ENCODE assay signal across 24 mouse cellular contexts in the genomic region with DNA sequence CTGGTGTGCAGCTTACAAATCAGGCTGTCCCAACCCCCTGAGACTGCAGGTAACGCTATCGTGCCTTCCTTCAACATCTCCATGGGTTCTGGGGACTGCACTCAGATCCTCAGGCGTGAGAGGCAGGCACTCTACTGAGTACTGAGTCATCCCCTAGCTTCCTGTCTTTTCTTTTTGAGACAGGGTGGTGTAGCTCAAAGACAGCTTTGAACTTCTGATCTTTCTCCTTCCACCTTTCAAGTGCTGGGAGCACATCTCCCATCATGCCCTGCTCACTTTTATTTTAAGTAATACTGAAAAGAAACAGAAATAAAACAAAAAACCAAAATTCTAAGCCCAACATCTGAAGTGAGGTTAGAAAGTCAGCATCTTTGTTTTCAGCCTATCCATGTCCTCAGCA. TPM values are rescaled to one million over a fixed set of nuclear protein-coding genes. Genes with fewer than 3 reads are reported as not detected.
DNase-seq lines count a peak whose midpoint lies in the region; ATAC-seq and TF ChIP-seq lines count a peak whose summit lies in the region.
"Had no signal": no experiment of that assay in that cellular context is flagged by ENCODE, and none has a peak within 500 bp of the region (broad histone marks: within the 10 kb centered on the region; RNA-seq: fewer than 3 reads in every experiment).

No protein-coding gene starts in this region.

- intact Hi-C loops in heart, adult 2 months (cut with DNase I): no loop called here

- WGBS in heart, adult 2 months: 90% methylated on average over 3 of the region's 3 CpGs
- 98% methylated on average over 3 of the region's 3 CpGs for WGBS in forebrain, postnatal 0 days

- no peak for TF ChIP-seq POLR2A in heart, adult 2 months (IDR thresholded peaks at IDR 0.05; ENCODE audit: insufficient read depth, low read depth, low read length)

- H3K79me2 ChIP-seq in heart, adult 2 months (replicated peaks; ENCODE audit: control insufficient read depth, insufficient read depth, low read length): no peaks in the 10 kb centered on the region

- ATAC-seq in CD4-positive, CD25-positive, alpha-beta regulatory T cell, adult 4 months: peak; percentile 20
- ATAC-seq in forebrain, postnatal 0 days: no peak
- ATAC-seq in erythroid progenitor cell, adult 5-6 weeks (replicated peaks; ENCODE audit: low FRiP score, poor library complexity, severe bottlenecking): no peak
- ATAC-seq: forebrain, embryonic 14.5 days; hindbrain, embryonic 16.5 days; intestine, embryonic 15.5 days had no signal

- H3K4me1 ChIP-seq in heart, adult 2 months (ENCODE audit: control insufficient read depth, insufficient read depth, low read length): no peaks in the 10 kb centered on the region
- H3K4me1 ChIP-seq in forebrain, postnatal 0 days (ENCODE audit: insufficient read depth): no peaks in the 10 kb centered on the region
- H3K4me1 ChIP-seq: heart, embryonic 12.5 days; heart, embryonic 15.5 days; hindbrain, embryonic 10.5 days; hindbrain, embryonic 13.5 days; intestine, embryonic 15.5 days had no signal

- no peaks in the 10 kb centered on the region; the same call in none of the 2 replicates for H3K36me3 ChIP-seq in heart, adult 2 months (ENCODE audit: control insufficient read depth, insufficient read depth, low read length)
- H3K36me3 ChIP-seq in forebrain, postnatal 0 days (ENCODE audit: insufficient read depth): peaks cover 56% of the 10 kb centered on the region

- peak; percentile 6 for DNase-seq in heart, adult 11 months
- DNase-seq in heart, adult 2 months: no peak
- DNase-seq in naive thymus-derived CD4-positive, alpha-beta T cell, adult 2 months (ENCODE audit: low read depth): peak; percentile 59
- peak; percentile 24 for DNase-seq in thymus, postnatal 25 days
- DNase-seq in forebrain, postnatal 0 days: no peak
- DNase-seq in heart, adult 18-20 months: no peak
- DNase-seq: adrenal gland, postnatal 10 days; adrenal gland, postnatal 36 days; cerebellum, adult 11 months; cerebellum, adult 2 months; cerebellum, postnatal 10 days; gastrocnemius, postnatal 25 days; heart, postnatal 10 days; heart, postnatal 36 days had no signal

- H3K9me3 ChIP-seq in forebrain, postnatal 0 days (ENCODE audit: low read length): no peaks in the 10 kb centered on the region
- H3K9me3 ChIP-seq: heart, embryonic 12.5 days; heart, embryonic 15.5 days; hindbrain, embryonic 10.5 days; hindbrain, embryonic 13.5 days; intestine, embryonic 15.5 days had no signal

- no peak for TF ChIP-seq CTCF in heart, adult 2 months (IDR thresholded peaks at IDR 0.05)
- no peak for TF ChIP-seq CTCF in forebrain, postnatal 0 days (IDR thresholded peaks at IDR 0.05; ENCODE audit: low read depth)

- H3K4me3 ChIP-seq in heart, adult 2 months: no peak overlapping the region
- no peak overlapping the region for H3K4me3 ChIP-seq in forebrain, postnatal 0 days (ENCODE audit: low read depth, low read length)
- H3K4me3 ChIP-seq: heart, embryonic 12.5 days; heart, embryonic 15.5 days; hindbrain, embryonic 10.5 days; hindbrain, embryonic 13.5 days; intestine, embryonic 15.5 days had no signal

- no peak overlapping the region for H3K4me2 ChIP-seq in forebrain, postnatal 0 days (ENCODE audit: low read depth)
- H3K4me2 ChIP-seq: heart, embryonic 12.5 days; heart, embryonic 15.5 days; hindbrain, embryonic 13.5 days; intestine, embryonic 15.5 days had no signal

- no peaks in the 10 kb centered on the region for H3K27me3 ChIP-seq in heart, adult 2 months (ENCODE audit: control insufficient read depth, insufficient read depth, low read length)
- H3K27me3 ChIP-seq in forebrain, postnatal 0 days (ENCODE audit: insufficient read depth, low read length): no peaks in the 10 kb centered on the region
- H3K27me3 ChIP-seq: heart, embryonic 12.5 days; heart, embryonic 15.5 days; hindbrain, embryonic 13.5 days; intestine, embryonic 15.5 days had no signal

- H3K27ac ChIP-seq in heart, adult 2 months: no peak overlapping the region
- no peak overlapping the region for H3K27ac ChIP-seq in forebrain, postnatal 0 days (ENCODE audit: low read depth, low read length)
- H3K27ac ChIP-seq: heart, embryonic 15.5 days; hindbrain, embryonic 10.5 days; hindbrain, embryonic 13.5 days; intestine, embryonic 15.5 days had no signal

- H3K9ac ChIP-seq in heart, adult 2 months (ENCODE audit: low read depth, low read length): no peak overlapping the region
- no peak overlapping the region for H3K9ac ChIP-seq in forebrain, postnatal 0 days
- H3K9ac ChIP-seq: heart, embryonic 12.5 days; heart, embryonic 15.5 days; hindbrain, embryonic 13.5 days; intestine, embryonic 15.5 days had no signal

- TF ChIP-seq EP300 in heart, adult 2 months (IDR thresholded peaks at IDR 0.05; ENCODE audit: insufficient read depth, low read depth, low read length): no peak

RNA-seq across cellular contexts. Expression of a gene that starts 19.4 kb away (rescaled TPM):
- total RNA-seq in heart, adult 2 months (2021): under 1 TPM; 0.21 to 0.41 TPM
- polyA plus RNA-seq in heart, adult 2 months (2012; rRNA removed): 0.35 and 0.59 TPM in 2 replicates
- polyA plus RNA-seq in CD4-positive, CD25-positive, alpha-beta regulatory T cell, adult 4 months (2017; shearing (Covaris generic)): 10 to 100 TPM in 1 of 2 experiments, 1 to 10 TPM in 1; 9.1 to 22.6 TPM
- total RNA-seq in forebrain, postnatal 0 days (2014; rRNA removed): 16.5 and 17.1 TPM in 2 replicates
- 22.8 and 26.2 TPM in 2 replicates for polyA plus RNA-seq in forebrain, postnatal 0 days (2015; fragmentation: Nextera tagmentation; extraction: Ambion mirVana)
- total RNA-seq in erythroid progenitor cell, adult 5-6 weeks (2015; ENCODE audit: low replicate concordance): 339 and 351 TPM in 2 replicates
- total RNA-seq in erythroid progenitor cell, adult 5-6 weeks (2017; ENCODE audit: low replicate concordance): 507 and 678 TPM in 2 replicates
- 1 to 10 TPM in 1 of 2 experiments, under 1 TPM in 1; 0.57 to 1.1 TPM for total RNA-seq in heart, adult 18-20 months (2021)

RNA-seq across cellular contexts. Expression of a gene that starts 27.5 kb away (rescaled TPM):
- total RNA-seq in heart, adult 2 months (2021): 10 to 100 TPM; 21.0 to 21.2 TPM
- 13.4 and 25.0 TPM in 2 replicates for polyA plus RNA-seq in heart, adult 2 months (2012; rRNA removed)
- 10 to 100 TPM; 11.8 to 17.7 TPM for polyA plus RNA-seq in CD4-positive, CD25-positive, alpha-beta regulatory T cell, adult 4 months (2017; shearing (Covaris generic))
- total RNA-seq in forebrain, postnatal 0 days (2014; rRNA removed): 44.8 and 59.7 TPM in 2 replicates
- 16.9 and 23.0 TPM in 2 replicates for polyA plus RNA-seq in forebrain, postnatal 0 days (2015; fragmentation: Nextera tagmentation; extraction: Ambion mirVana)
- total RNA-seq in erythroid progenitor cell, adult 5-6 weeks (2015; ENCODE audit: low replicate concordance): 46.1 and 53.0 TPM in 2 replicates
- total RNA-seq in erythroid progenitor cell, adult 5-6 weeks (2017; ENCODE audit: low replicate concordance): 33.9 and 47.9 TPM in 2 replicates
- total RNA-seq in heart, adult 18-20 months (2021): 10 to 100 TPM; 20.1 to 21.8 TPM

RNA-seq across cellular contexts. Expression of a gene that starts 30.1 kb away (rescaled TPM):
- total RNA-seq in heart, adult 2 months (2021): under 1 TPM in 1 of 2 experiments, not detected in 1; 0.23 TPM
- polyA plus RNA-seq in heart, adult 2 months (2012; rRNA removed): 0.08 TPM in 1 of 2 replicates, not detected in the other
- polyA plus RNA-seq in CD4-positive, CD25-positive, alpha-beta regulatory T cell, adult 4 months (2017; shearing (Covaris generic)): 1 to 10 TPM; 2.8 to 4.6 TPM
- 3.5 and 4.9 TPM in 2 replicates for total RNA-seq in forebrain, postnatal 0 days (2014; rRNA removed)
- 6.8 and 7.7 TPM in 2 replicates for polyA plus RNA-seq in forebrain, postnatal 0 days (2015; fragmentation: Nextera tagmentation; extraction: Ambion mirVana)
- 75.5 and 87.6 TPM in 2 replicates for total RNA-seq in erythroid progenitor cell, adult 5-6 weeks (2015; ENCODE audit: low replicate concordance)
- total RNA-seq in erythroid progenitor cell, adult 5-6 weeks (2017; ENCODE audit: low replicate concordance): 44.6 and 60.3 TPM in 2 replicates
- not detected for total RNA-seq in heart, adult 18-20 months (2021)
- total RNA-seq: gastrocnemius, adult 8-10 months; gastrocnemius, postnatal 25 days had no signal

Comparison
In these comparisons a context has a peak if more than half of its experiments do, and no peak if none do; other contexts are left out.
1. DNase-seq: peak in heart, adult 11 months (single experiment), naive thymus-derived CD4-positive, alpha-beta T cell, adult 2 months (single experiment) and thymus, postnatal 25 days (single experiment); none in heart, adult 2 months (0 of 2), forebrain, postnatal 0 days (single experiment) and heart, adult 18-20 months (0 of 2).
2. RNA of a gene that starts 19.4 kb away (total RNA-seq): 339 to 678 TPM in erythroid progenitor cell, adult 5-6 weeks; 16.5 to 17.1 TPM in forebrain, postnatal 0 days, 0.57 to 1.1 TPM in heart, adult 18-20 months and 0.21 to 0.41 TPM in heart, adult 2 months; every median in the first group is over 10 times any median in the second.